Mouse (Mus musculus): ENCODE data around the gene Syngr3. TPM values are rescaled to one million over a fixed set of nuclear protein-coding genes. Genes with fewer than 3 reads are reported as not detected.
A peak's percentile ranks its signal among the peaks of the same experiment; 100 is the strongest.

Gene Syngr3
- total and polyA plus RNA-seq, 3 experiments = 0.15 to 0.68 TPM; not detected in 1

- Histone ChIP-seq H3K9me3 (replicated peaks; ENCODE audit: insufficient read depth, low read length) (no peaks in the 10 kb centered on the region), H3K4me1 (ENCODE audit: control insufficient read depth in 1 of 2, insufficient read depth in 2 of 2, low read length in 2 of 2) (peaks cover 0 to 17% of the 10 kb centered on the region in 2 experiments; a peak in 2 of 4 replicates), H3K27ac (ENCODE audit: control insufficient read depth, low read depth, low read length) (no peak overlapping the region), H3K36me3 (ENCODE audit: control insufficient read depth in 1 of 2, insufficient read depth in 2 of 2, low read length in 2 of 2) (peaks cover 0 to 10% of the 10 kb centered on the region in 2 experiments; a peak in 1 of 4 replicates), H3K4me3 (ENCODE audit: control insufficient read depth in 1 of 2, insufficient read depth in 1 of 2, low read depth in 2 of 2, low read length in 2 of 2) (peak overlapping the region; percentile 90 to 93; a peak in 3 of 4 replicates), H3K9ac (ENCODE audit: control insufficient read depth, low read depth, low read length, poor library complexity, severe bottlenecking) (peak overlapping the region; percentile 28; the same call in 1 of the 2 replicates), H3K79me2 (ENCODE audit: control insufficient read depth, insufficient read depth, low read length, poor library complexity) (peaks cover 2% of the 10 kb centered on the region; the same call in 1 of the 2 replicates), H3K27me3 (ENCODE audit: control insufficient read depth in 1 of 2, insufficient read depth in 2 of 2, low read length in 2 of 2) (no peaks in the 10 kb centered on the region)
- peak; percentile 47 for DNase-seq (ENCODE audit: low read depth, low spot score)
- TF ChIP-seq CTCF (IDR thresholded peaks at IDR 0.05 in 2 of 3, conservative IDR thresholded peaks at IDR 0.05 in 1 of 3; ENCODE audit: control insufficient read depth in 1 of 3, insufficient read depth in 1 of 3, low read depth in 2 of 3, low read length in 3 of 3, poor library complexity in 1 of 3, severe bottlenecking in 1 of 3) = peak in 2 of 3 experiments; percentile 14 to 21; a peak in 2 of 6 replicates
- TF ChIP-seq RCOR1 (IDR thresholded peaks at IDR 0.05; ENCODE audit: low read depth, low read length) = no peak
Observed at GRCm38 (mm10) chr17:24737135-24737810, 47.5 kb upstream of the Syngr3 start.

- Histone ChIP-seq H3K4me3 (ENCODE audit: control insufficient read depth in 1 of 2, insufficient read depth in 1 of 2, low read depth in 2 of 2, low read length in 2 of 2) (peak within 1 kb of the TSS; percentile 90 to 93), H3K4me1 (ENCODE audit: control insufficient read depth in 1 of 2, insufficient read depth in 2 of 2, low read length in 2 of 2) (peaks cover 0 to 17% of the 10 kb centered on the region in 2 experiments; a peak in 2 of 4 replicates), H3K79me2 (ENCODE audit: control insufficient read depth, insufficient read depth, low read length, poor library complexity) (peaks cover 2% of the 10 kb centered on the region; the same call in 1 of the 2 replicates), H3K9me3 (replicated peaks; ENCODE audit: insufficient read depth, low read length) (no peaks in the 10 kb centered on the region), H3K27ac (ENCODE audit: control insufficient read depth, low read depth, low read length) (peak within 1 kb of the TSS; percentile 77), H3K9ac (ENCODE audit: control insufficient read depth, low read depth, low read length, poor library complexity, severe bottlenecking) (peak within 1 kb of the TSS; percentile 84), H3K27me3 (ENCODE audit: control insufficient read depth in 1 of 2, insufficient read depth in 2 of 2, low read length in 2 of 2) (no peaks in the 10 kb centered on the region), H3K36me3 (ENCODE audit: control insufficient read depth in 1 of 2, insufficient read depth in 2 of 2, low read length in 2 of 2) (peaks cover 0 to 10% of the 10 kb centered on the region in 2 experiments; a peak in 1 of 4 replicates)
- DNase-seq (ENCODE audit: low read depth, low spot score) = peak; percentile 99
- TF ChIP-seq ETS1 (IDR thresholded peaks at IDR 0.05; ENCODE audit: low read depth, low read length) (no peak), MEF2A (IDR thresholded peaks at IDR 0.05; ENCODE audit: extremely low read depth, insufficient replicate concordance, low read depth, low read length, poor library complexity, severe bottlenecking) (no peak), RAD21 (IDR thresholded peaks at IDR 0.05; ENCODE audit: low read depth, low read length) (no peak), MYB (IDR thresholded peaks at IDR 0.05; ENCODE audit: low read depth, low read length) (no peak), ZMIZ1 (IDR thresholded peaks at IDR 0.05; ENCODE audit: low read depth, low read length) (peak; percentile 89), ZNF384 (IDR thresholded peaks at IDR 0.05; ENCODE audit: low read depth, low read length) (no peak), POLR2A (IDR thresholded peaks at IDR 0.05; ENCODE audit: control insufficient read depth in 1 of 2, insufficient read depth in 1 of 2, low read depth in 1 of 2, low read length in 2 of 2, poor library complexity in 1 of 2) (peak; percentile 60 to 94), GATA1 (IDR thresholded peaks at IDR 0.05; ENCODE audit: low read depth, low read length) (no peak), TCF12 (IDR thresholded peaks at IDR 0.05; ENCODE audit: low read depth, low read length) (no peak; the same call in 1 of the 2 replicates), TBP (IDR thresholded peaks at IDR 0.05; ENCODE audit: low read depth, low read length) (peak; percentile 74), CHD2 (IDR thresholded peaks at IDR 0.05; ENCODE audit: low read length) (no peak), TAL1 (IDR thresholded peaks at IDR 0.05; ENCODE audit: low read length) (no peak), BHLHE40 (IDR thresholded peaks at IDR 0.05; ENCODE audit: borderline replicate concordance, low read depth, low read length) (no peak), SMC3 (IDR thresholded peaks at IDR 0.05; ENCODE audit: low read depth, low read length) (no peak), MYC (IDR thresholded peaks at IDR 0.05; ENCODE audit: low read depth, low read length) (no peak), USF1 (IDR thresholded peaks at IDR 0.05; ENCODE audit: low read depth, low read length) (0 out of 2 replicates have a peak, but pooled peaks have one; percentile 10), POLR2AphosphoS2 (IDR thresholded peaks at IDR 0.05; ENCODE audit: low read length) (peak; percentile 74; the same call in 1 of the 2 replicates), KAT2A (conservative IDR thresholded peaks at IDR 0.05; ENCODE audit: low read depth, low read length) (no peak), CTCF (IDR thresholded peaks at IDR 0.05 in 2 of 3, conservative IDR thresholded peaks at IDR 0.05 in 1 of 3; ENCODE audit: control insufficient read depth in 1 of 3, insufficient read depth in 1 of 3, low read depth in 2 of 3, low read length in 3 of 3, poor library complexity in 1 of 3, severe bottlenecking in 1 of 3) (no peak), GABPA (IDR thresholded peaks at IDR 0.05; ENCODE audit: low read depth, low read length) (no peak), POLR2AphosphoS5 (IDR thresholded peaks at IDR 0.05; ENCODE audit: borderline replicate concordance, low read depth, low read length) (no peak), HCFC1 (IDR thresholded peaks at IDR 0.05; ENCODE audit: low read depth, low read length) (peak; percentile 74), SIN3A (IDR thresholded peaks at IDR 0.05; ENCODE audit: low read length) (peak; percentile 85), EP300 (IDR thresholded peaks at IDR 0.05; ENCODE audit: low read depth in 1 of 2, low read length in 2 of 2) (no peak), ELF1 (IDR thresholded peaks at IDR 0.05; ENCODE audit: low read depth, low read length) (peak; percentile 92), JUND (IDR thresholded peaks at IDR 0.05; ENCODE audit: low read depth, low read length) (no peak), MAFK (IDR thresholded peaks at IDR 0.05; ENCODE audit: borderline replicate concordance, low read depth, low read length) (no peak)
Observed at GRCm38 (mm10) chr17:24736330-24737051, 46.7 kb upstream of the Syngr3 start, which contains the start of gene Msrb1. TSS of gene Msrb1 (plus strand) at chr17:24736642.
